Mouse (Mus musculus) lung, embryonic 14.5 days (tissue): ENCODE measurements around the gene Trnt1. TPM values are rescaled to one million over a fixed set of nuclear protein-coding genes. Genes with fewer than 3 reads are reported as not detected.

Experiments
- ATAC-seq: fragments of 200-750 bp; cut with Nextera tagmentation; 2 replicates; pipeline ENCODE4 v1.8.0; 2017; ENCODE audit warnings: mild to moderate bottlenecking, moderate TSS enrichment, moderate library complexity; ENCODE audit not compliant: insufficient read depth
- DNase-seq: peaks from one replicate; pipeline ENCODE4 v3.0.0-alpha.2; 2015
- H3K27ac ChIP-seq: fragments of 300-500 bp; sonication (generic); 2 replicates; pipeline ENCODE4 v1.5.1; 2014; ENCODE audit warnings: low read depth, mild to moderate bottlenecking, moderate library complexity
- H3K27me3 ChIP-seq: fragments of 300-500 bp; sonication (generic); 2 replicates; pipeline ENCODE4 v1.6.1; 2014; ENCODE audit warnings: low read length, control low read depth; ENCODE audit not compliant: insufficient read depth
- H3K36me3 ChIP-seq: fragments of 300-500 bp; sonication (generic); 2 replicates; pipeline ENCODE4 v1.6.1; 2014; ENCODE audit warnings: control low read depth; ENCODE audit not compliant: insufficient read depth
- H3K4me1 ChIP-seq: fragments of 300-500 bp; sonication (generic); 2 replicates; pipeline ENCODE4 v1.6.1; 2014; ENCODE audit warnings: antibody characterized with exemption, control low read depth; ENCODE audit not compliant: insufficient read depth
- H3K4me2 ChIP-seq: fragments of 300-500 bp; sonication (generic); 2 replicates; pipeline ENCODE4 v1.6.1; 2014; ENCODE audit warnings: mild to moderate bottlenecking
- H3K4me3 ChIP-seq: fragments of 300-500 bp; sonication (generic); 2 replicates; pipeline ENCODE4 v1.5.1; 2014; ENCODE audit warnings: low read depth, low read length
- H3K9ac ChIP-seq: fragments of 300-500 bp; sonication (generic); 2 replicates; pipeline ENCODE4 v1.6.1; 2014
- H3K9me3 ChIP-seq: fragments of 300-500 bp; sonication (generic); 2 replicates; pipeline ENCODE4 v1.6.1; 2016; ENCODE audit warnings: low read depth, low read length, control low read depth
- CTCF ChIP-seq: IDR thresholded peaks from 2 replicates; pipeline ENCODE4 v1.5.1; 2016; ENCODE audit warnings: antibody characterized with exemption, low read depth
- WGBS: fragments of 180-500 bp; shearing (Covaris S2); extraction: QIAGEN DNeasy Blood & Tissue Kit; methylation state at CpG from one replicate; pipeline ENCODE4 v1.1.7; 2014; 5-methylcytosine and 5-hydroxymethylcytosine counted together
- polyA plus RNA-seq: library from polyadenylated mRNA; unstranded; fragments of >200 nt; fragmentation: Nextera tagmentation; extraction: Ambion mirVana; gene quantifications from 2 replicates; pipeline ENCODE4 v1.2.1, GENCODE M21; 2014

Gene Trnt1
- polyA plus RNA-seq, 1 experiment from 2014 or later = 62.3 TPM

GRCm38 (mm10) chr6:106800227-106800557, 31.3 kb downstream of the Trnt1 start:
- Histone ChIP-seq H3K9ac (no peak overlapping the region), H3K4me2 (peak overlapping the region; percentile 15; the same call in 1 of the 2 replicates), H3K4me3 (peak overlapping the region; percentile 80), H3K27ac (no peak overlapping the region), H3K9me3 (no peaks in the 10 kb centered on the region), H3K27me3 (no peaks in the 10 kb centered on the region), H3K4me1 (peaks cover 6% of the 10 kb centered on the region; the same call in 1 of the 2 replicates), H3K36me3 (no peaks in the 10 kb centered on the region)
- ATAC-seq (no peak; the same call in 1 of the 2 replicates), DNase-seq (no peak)
- WGBS = 55% methylated on average over 5 of the region's 5 CpGs
- TF ChIP-seq CTCF = no peak

- 22% methylated on average over 2 of the region's 2 CpGs for WGBS
- H3K9ac ChIP-seq = no peak overlapping the region
- no peaks in the 10 kb centered on the region for H3K9me3 ChIP-seq
- no peaks in the 10 kb centered on the region for H3K36me3 ChIP-seq
- no peak overlapping the region for H3K4me2 ChIP-seq
- no peaks in the 10 kb centered on the region for H3K4me1 ChIP-seq
- no peak overlapping the region for H3K4me3 ChIP-seq
- TF ChIP-seq CTCF = peak; percentile 52
- H3K27me3 ChIP-seq = no peaks in the 10 kb centered on the region
- no peak overlapping the region for H3K27ac ChIP-seq
- DNase-seq (peak; percentile 50), ATAC-seq (no peak)
These were observed 36.0 kb downstream of the Trnt1 start for GRCm38 (mm10) chr6:106804904-106805303.

GRCm38 (mm10) chr6:106809161-106809560, 40.2 kb downstream of the Trnt1 start:
- 46% methylated on average over 2 of the region's 2 CpGs for WGBS
- no peak for DNase-seq
- Histone ChIP-seq H3K27ac (no peak overlapping the region), H3K4me2 (no peak overlapping the region), H3K4me1 (no peaks in the 10 kb centered on the region), H3K9me3 (no peaks in the 10 kb centered on the region), H3K27me3 (no peaks in the 10 kb centered on the region), H3K4me3 (no peak overlapping the region), H3K36me3 (no peaks in the 10 kb centered on the region), H3K9ac (no peak overlapping the region)
- TF ChIP-seq CTCF = no peak
- no peak for ATAC-seq

- H3K4me2 ChIP-seq = no peak overlapping the region
- no peaks in the 10 kb centered on the region for H3K27me3 ChIP-seq
- H3K4me3 ChIP-seq = no peak overlapping the region
- no peak overlapping the region for H3K27ac ChIP-seq
- H3K4me1 ChIP-seq = no peaks in the 10 kb centered on the region
- TF ChIP-seq CTCF = no peak
- ATAC-seq = no peak
- H3K36me3 ChIP-seq = no peaks in the 10 kb centered on the region
- WGBS = 86% methylated on average over 3 of the region's 3 CpGs
- H3K9ac ChIP-seq = no peak overlapping the region
- H3K9me3 ChIP-seq = no peaks in the 10 kb centered on the region
- no peak for DNase-seq
These were observed 41.8 kb downstream of the Trnt1 start for GRCm38 (mm10) chr6:106810686-106811085.

- Histone ChIP-seq H3K4me3 (no peak overlapping the region), H3K27me3 (no peaks in the 10 kb centered on the region), H3K36me3 (no peaks in the 10 kb centered on the region), H3K27ac (no peak overlapping the region), H3K4me1 (no peaks in the 10 kb centered on the region), H3K4me2 (no peak overlapping the region), H3K9me3 (no peaks in the 10 kb centered on the region), H3K9ac (no peak overlapping the region)
- no peak for TF ChIP-seq CTCF
- ATAC-seq (no peak), DNase-seq (no peak)
These were observed 50.3 kb downstream of the Trnt1 start for GRCm38 (mm10) chr6:106819246-106819645.

- DNase-seq = no peak
- 70% methylated on average over 3 of the region's 3 CpGs for WGBS
- H3K9me3 ChIP-seq = no peaks in the 10 kb centered on the region
These were observed 51.0 kb downstream of the Trnt1 start for GRCm38 (mm10) chr6:106819906-106820305.

GRCm38 (mm10) chr6:106820566-106820965, 51.6 kb downstream of the Trnt1 start:
- Histone ChIP-seq H3K4me2 (no peak overlapping the region), H3K4me1 (no peaks in the 10 kb centered on the region), H3K36me3 (no peaks in the 10 kb centered on the region), H3K9ac (no peak overlapping the region), H3K27me3 (no peaks in the 10 kb centered on the region), H3K27ac (no peak overlapping the region), H3K9me3 (no peaks in the 10 kb centered on the region), H3K4me3 (no peak overlapping the region)
- DNase-seq (no peak), ATAC-seq (no peak)
- no peak for TF ChIP-seq CTCF

More at GRCm38 (mm10) chr6:106819906-106820305, 51.0 kb downstream of the Trnt1 start:
- H3K27me3 ChIP-seq = no peaks in the 10 kb centered on the region
- TF ChIP-seq CTCF = no peak
- no peak overlapping the region for H3K4me2 ChIP-seq
- no peak overlapping the region for H3K9ac ChIP-seq
- H3K4me1 ChIP-seq = no peaks in the 10 kb centered on the region
- no peak for ATAC-seq
- no peak overlapping the region for H3K27ac ChIP-seq
- H3K4me3 ChIP-seq = no peak overlapping the region
- no peaks in the 10 kb centered on the region for H3K36me3 ChIP-seq

- peak; percentile 30 for DNase-seq
- Histone ChIP-seq H3K27ac (no peak overlapping the region), H3K4me1 (no peaks in the 10 kb centered on the region), H3K4me3 (no peak overlapping the region), H3K9me3 (no peaks in the 10 kb centered on the region), H3K27me3 (no peaks in the 10 kb centered on the region), H3K36me3 (no peaks in the 10 kb centered on the region), H3K4me2 (no peak overlapping the region), H3K9ac (no peak overlapping the region)
- 58% methylated on average over 1 of the region's 1 CpGs for WGBS
- TF ChIP-seq CTCF = no peak
- ATAC-seq = no peak
These were observed 53.4 kb downstream of the Trnt1 start for GRCm38 (mm10) chr6:106822329-106822728.

Other genes with a start within 250 kb of the Trnt1 start
- not detected in 2 replicates for gene Il5ra, start 20.1 kb upstream of the Trnt1 start, polyA plus RNA-seq
- gene Crbn, start 31.0 kb downstream of the Trnt1 start, polyA plus RNA-seq = 42.1 and 45.5 TPM in 2 replicates